Mouse (Mus musculus): ENCODE results near the gene Cryaa. TPM values are rescaled to one million over a fixed set of nuclear protein-coding genes. Genes with fewer than 3 reads are reported as not detected.
"Not testable (repeated sequence)": the region's sequence is repeated elsewhere in the genome, so short reads cannot be mapped to it uniquely, and the experiment has no call there.

The Cryaa gene
- polyA plus RNA-seq, 1 experiment from 2014 or later = not detected

GRCm38 (mm10) chr17:31692918-31693317, 15.3 kb downstream of the Cryaa start:
- peaks cover 7% of the 10 kb centered on the region; the same call in 1 of the 2 replicates for H3K4me1 ChIP-seq (replicated peaks; ENCODE audit: control insufficient read depth, insufficient read depth, low read length)
- H3K27me3 ChIP-seq (ENCODE audit: control insufficient read depth, insufficient read depth, low read length) = no peaks in the 10 kb centered on the region
- no peak overlapping the region for H3K4me3 ChIP-seq (ENCODE audit: low read depth, low read length)
- DNase-seq (ENCODE audit: low spot score) (no peak), ATAC-seq (replicated peaks; ENCODE audit: low FRiP score) (no peak)
- H3K9me3 ChIP-seq (ENCODE audit: control insufficient read depth, low read length) = no peaks in the 10 kb centered on the region
- H3K27ac ChIP-seq (ENCODE audit: low read depth, low read length) = no peak overlapping the region
- no peaks in the 10 kb centered on the region for H3K36me3 ChIP-seq (ENCODE audit: control insufficient read depth, insufficient read depth, low read length)
- peak overlapping the region; percentile 37; the same call in 1 of the 2 replicates for H3K4me2 ChIP-seq (ENCODE audit: low read depth, low read length, severe bottlenecking)
- WGBS = 38% methylated on average over 5 of the region's 5 CpGs
- H3K9ac ChIP-seq (ENCODE audit: low read length) = no peak overlapping the region; the same call in 1 of the 2 replicates

- Histone ChIP-seq H3K27ac (ENCODE audit: low read depth, low read length) (no peak overlapping the region), H3K9ac (ENCODE audit: low read length) (no peak overlapping the region; the same call in 1 of the 2 replicates), H3K4me2 (ENCODE audit: low read depth, low read length, severe bottlenecking) (peak overlapping the region; percentile 37; the same call in 1 of the 2 replicates), H3K4me3 (ENCODE audit: low read depth, low read length) (0 out of 2 replicates have a peak overlapping the region, but pooled peaks have one; percentile 12), H3K27me3 (ENCODE audit: control insufficient read depth, insufficient read depth, low read length) (no peaks in the 10 kb centered on the region), H3K4me1 (replicated peaks; ENCODE audit: control insufficient read depth, insufficient read depth, low read length) (peaks cover 7% of the 10 kb centered on the region; the same call in 1 of the 2 replicates), H3K36me3 (ENCODE audit: control insufficient read depth, insufficient read depth, low read length) (no peaks in the 10 kb centered on the region), H3K9me3 (ENCODE audit: control insufficient read depth, low read length) (no peaks in the 10 kb centered on the region)
- peak; percentile 92 for DNase-seq (ENCODE audit: low spot score)
- WGBS = 5% methylated on average over 20 of the region's 20 CpGs
- ATAC-seq (replicated peaks; ENCODE audit: low FRiP score) = peak; percentile 83
Measured at GRCm38 (mm10) chr17:31693330-31694022, 15.9 kb downstream of the Cryaa start.

- H3K4me1 ChIP-seq (replicated peaks; ENCODE audit: control insufficient read depth, insufficient read depth, low read length) = peaks cover 7% of the 10 kb centered on the region; the same call in 1 of the 2 replicates
- no peaks in the 10 kb centered on the region for H3K27me3 ChIP-seq (ENCODE audit: control insufficient read depth, insufficient read depth, low read length)
- DNase-seq (ENCODE audit: low spot score) = no peak
- ATAC-seq (replicated peaks; ENCODE audit: low FRiP score) = peak; percentile 61
- no peak overlapping the region for H3K27ac ChIP-seq (ENCODE audit: low read depth, low read length)
- no peak overlapping the region for H3K4me2 ChIP-seq (ENCODE audit: low read depth, low read length, severe bottlenecking)
- 82% methylated on average over 7 of the region's 7 CpGs for WGBS
- H3K4me3 ChIP-seq (ENCODE audit: low read depth, low read length) = no peak overlapping the region
- H3K9me3 ChIP-seq (ENCODE audit: control insufficient read depth, low read length) = no peaks in the 10 kb centered on the region
- no peaks in the 10 kb centered on the region for H3K36me3 ChIP-seq (ENCODE audit: control insufficient read depth, insufficient read depth, low read length)
- no peak overlapping the region for H3K9ac ChIP-seq (ENCODE audit: low read length)
Measured at GRCm38 (mm10) chr17:31694023-31694376, 16.4 kb downstream of the Cryaa start.

GRCm38 (mm10) chr17:31694949-31695348, 17.3 kb downstream of the Cryaa start:
- ATAC-seq (replicated peaks; ENCODE audit: low FRiP score) (no peak), DNase-seq (ENCODE audit: low spot score) (no peak)
- peaks cover 7% of the 10 kb centered on the region; the same call in 1 of the 2 replicates for H3K4me1 ChIP-seq (replicated peaks; ENCODE audit: control insufficient read depth, insufficient read depth, low read length)
- no peaks in the 10 kb centered on the region for H3K9me3 ChIP-seq (ENCODE audit: control insufficient read depth, low read length)
- H3K4me3 ChIP-seq (ENCODE audit: low read depth, low read length) = no peak overlapping the region
- H3K27ac ChIP-seq (ENCODE audit: low read depth, low read length) = no peak overlapping the region
- no peak overlapping the region for H3K9ac ChIP-seq (ENCODE audit: low read length)
- H3K36me3 ChIP-seq (ENCODE audit: control insufficient read depth, insufficient read depth, low read length) = no peaks in the 10 kb centered on the region
- WGBS = 83% methylated on average over 1 of the region's 1 CpGs
- no peak overlapping the region for H3K4me2 ChIP-seq (ENCODE audit: low read depth, low read length, severe bottlenecking)
- no peaks in the 10 kb centered on the region for H3K27me3 ChIP-seq (ENCODE audit: control insufficient read depth, insufficient read depth, low read length)

GRCm38 (mm10) chr17:31695356-31695755, 17.7 kb downstream of the Cryaa start:
- WGBS = 92% methylated on average over 7 of the region's 7 CpGs
- H3K27ac ChIP-seq (ENCODE audit: low read depth, low read length) = not testable (repeated sequence)

GRCm38 (mm10) chr17:31698347-31698746, 20.7 kb downstream of the Cryaa start:
- Histone ChIP-seq H3K36me3 (ENCODE audit: control insufficient read depth, insufficient read depth, low read length) (no peaks in the 10 kb centered on the region), H3K4me1 (replicated peaks; ENCODE audit: control insufficient read depth, insufficient read depth, low read length) (peaks cover 7% of the 10 kb centered on the region; the same call in 1 of the 2 replicates)
- WGBS = 68% methylated on average over 11 of the region's 11 CpGs

More at GRCm38 (mm10) chr17:31695356-31695755, 17.7 kb downstream of the Cryaa start:
- ATAC-seq (replicated peaks; ENCODE audit: low FRiP score); H3K9me3 ChIP-seq (ENCODE audit: control insufficient read depth, low read length); H3K9ac ChIP-seq (ENCODE audit: low read length); DNase-seq (ENCODE audit: low spot score); H3K4me3 ChIP-seq (ENCODE audit: low read depth, low read length); H3K4me1 ChIP-seq (replicated peaks; ENCODE audit: control insufficient read depth, insufficient read depth, low read length); H3K4me2 ChIP-seq (ENCODE audit: low read depth, low read length, severe bottlenecking); H3K36me3 ChIP-seq (ENCODE audit: control insufficient read depth, insufficient read depth, low read length); H3K27me3 ChIP-seq (ENCODE audit: control insufficient read depth, insufficient read depth, low read length): not testable (repeated sequence)

GRCm38 (mm10) chr17:31703276-31703980, 25.8 kb downstream of the Cryaa start:
- Histone ChIP-seq H3K4me1 (replicated peaks; ENCODE audit: control insufficient read depth, insufficient read depth, low read length) (no peaks in the 10 kb centered on the region), H3K9ac (ENCODE audit: low read length) (no peak overlapping the region), H3K9me3 (ENCODE audit: control insufficient read depth, low read length) (no peaks in the 10 kb centered on the region), H3K4me2 (ENCODE audit: low read depth, low read length, severe bottlenecking) (no peak overlapping the region), H3K4me3 (ENCODE audit: low read depth, low read length) (no peak overlapping the region), H3K27ac (ENCODE audit: low read depth, low read length) (no peak overlapping the region), H3K36me3 (ENCODE audit: control insufficient read depth, insufficient read depth, low read length) (no peaks in the 10 kb centered on the region), H3K27me3 (ENCODE audit: control insufficient read depth, insufficient read depth, low read length) (no peaks in the 10 kb centered on the region)
- DNase-seq (ENCODE audit: low spot score) (no peak), ATAC-seq (replicated peaks; ENCODE audit: low FRiP score) (no peak)
- 81% methylated on average over 6 of the region's 6 CpGs for WGBS

More at GRCm38 (mm10) chr17:31698347-31698746, 20.7 kb downstream of the Cryaa start:
- Histone ChIP-seq H3K4me3 (ENCODE audit: low read depth, low read length) (no peak overlapping the region), H3K27ac (ENCODE audit: low read depth, low read length) (no peak overlapping the region), H3K9me3 (ENCODE audit: control insufficient read depth, low read length) (no peaks in the 10 kb centered on the region), H3K27me3 (ENCODE audit: control insufficient read depth, insufficient read depth, low read length) (no peaks in the 10 kb centered on the region), H3K9ac (ENCODE audit: low read length) (no peak overlapping the region), H3K4me2 (ENCODE audit: low read depth, low read length, severe bottlenecking) (no peak overlapping the region)
- no peak for DNase-seq (ENCODE audit: low spot score)
- ATAC-seq (replicated peaks; ENCODE audit: low FRiP score) = no peak

- ATAC-seq (replicated peaks; ENCODE audit: low FRiP score) (no peak), DNase-seq (ENCODE audit: low spot score) (no peak)
- H3K27ac ChIP-seq (ENCODE audit: low read depth, low read length) = no peak overlapping the region
- 79% methylated on average over 20 of the region's 20 CpGs for WGBS
- H3K36me3 ChIP-seq (ENCODE audit: control insufficient read depth, insufficient read depth, low read length) = no peaks in the 10 kb centered on the region
- H3K9me3 ChIP-seq (ENCODE audit: control insufficient read depth, low read length) = no peaks in the 10 kb centered on the region
- no peak overlapping the region for H3K4me2 ChIP-seq (ENCODE audit: low read depth, low read length, severe bottlenecking)
- H3K4me1 ChIP-seq (replicated peaks; ENCODE audit: control insufficient read depth, insufficient read depth, low read length) = no peaks in the 10 kb centered on the region
- no peak overlapping the region for H3K9ac ChIP-seq (ENCODE audit: low read length)
- no peak overlapping the region for H3K4me3 ChIP-seq (ENCODE audit: low read depth, low read length)
- H3K27me3 ChIP-seq (ENCODE audit: control insufficient read depth, insufficient read depth, low read length) = no peaks in the 10 kb centered on the region
Measured at GRCm38 (mm10) chr17:31705271-31706020, 27.8 kb downstream of the Cryaa start.

All from forebrain, embryonic 11.5 days (tissue).